Mouse (Mus musculus) lung, embryonic 16.5 days (tissue): ENCODE data around the gene Cdca7l. TPM values are rescaled to one million over a fixed set of nuclear protein-coding genes. Genes with fewer than 3 reads are reported as not detected.
"Not testable (repeated sequence)": the region's sequence is repeated elsewhere in the genome, so short reads cannot be mapped to it uniquely, and the experiment has no call there.

Experiments used
- ATAC-seq: fragments of 200-750 bp; cut with Nextera tagmentation; 2 replicates; pipeline ENCODE4 v1.8.0; 2017; ENCODE audit warnings: low read depth, mild to moderate bottlenecking, moderate library complexity
- H3K27ac ChIP-seq: fragments of 300-500 bp; sonication (generic); 2 replicates; pipeline ENCODE4 v1.5.1; 2014; ENCODE audit warnings: mild to moderate bottlenecking, control low read depth, low read length
- H3K27me3 ChIP-seq: fragments of 300-500 bp; sonication (generic); 2 replicates; pipeline ENCODE4 v1.6.1; 2014; ENCODE audit warnings: low read depth, low read length, mixed read lengths; ENCODE audit not compliant: control insufficient read depth, insufficient read depth
- H3K36me3 ChIP-seq: fragments of 300-500 bp; sonication (generic); 2 replicates; pipeline ENCODE4 v1.6.1; 2014; ENCODE audit warnings: low read length; ENCODE audit not compliant: control insufficient read depth, insufficient read depth
- H3K4me1 ChIP-seq: fragments of 300-500 bp; sonication (generic); replicated peaks from 2 replicates; pipeline ENCODE4 v1.6.1; 2014; ENCODE audit warnings: low read length, mixed read lengths; ENCODE audit not compliant: control insufficient read depth, insufficient read depth
- H3K4me2 ChIP-seq: fragments of 300-500 bp; sonication (generic); 2 replicates; pipeline ENCODE4 v1.6.1; 2014; ENCODE audit warnings: low read depth, low read length, control low read depth
- H3K4me3 ChIP-seq: fragments of 300-500 bp; sonication (generic); 2 replicates; pipeline ENCODE4 v1.5.1; 2014; ENCODE audit warnings: mild to moderate bottlenecking, low read length, control low read depth
- H3K9ac ChIP-seq: fragments of 300-500 bp; sonication (generic); 2 replicates; pipeline ENCODE4 v1.6.1; 2014; ENCODE audit warnings: low read length, control low read depth
- H3K9me3 ChIP-seq: fragments of 300-500 bp; sonication (generic); 2 replicates; pipeline ENCODE4 v1.6.1; 2016; ENCODE audit warnings: low read length; ENCODE audit not compliant: control insufficient read depth
- WGBS: fragments of 180-500 bp; shearing (Covaris S2); extraction: QIAGEN DNeasy Blood & Tissue Kit; methylation state at CpG from one replicate; pipeline ENCODE4 v1.1.7; 2014; 5-methylcytosine and 5-hydroxymethylcytosine counted together
- polyA plus RNA-seq: library from polyadenylated mRNA; unstranded; fragments of >200 nt; fragmentation: Nextera tagmentation; extraction: Ambion mirVana; gene quantifications from 2 replicates; pipeline ENCODE4 v1.2.1, GENCODE M21; 2015

Gene Cdca7l
- 47.2 and 54.6 TPM in 2 replicates for polyA plus RNA-seq

- H3K4me2 ChIP-seq, ATAC-seq, H3K27ac ChIP-seq, H3K9ac ChIP-seq, H3K27me3 ChIP-seq, H3K4me3 ChIP-seq, H3K9me3 ChIP-seq, H3K36me3 ChIP-seq, H3K4me1 ChIP-seq: not testable (repeated sequence)
- WGBS: no CpG with 5 or more reads among the region's 6 CpGs
Observed at GRCm38 (mm10) chr12:117803989-117804388, at the start of gene Cdca7l. Gene Cdca7l, plus strand, starts transcription at chr12:117804289.

GRCm38 (mm10) chr12:117756010-117756409 lies 48.1 kb upstream of the Cdca7l start:
- no peak overlapping the region for H3K4me3 ChIP-seq
- H3K4me2 ChIP-seq: no peak overlapping the region
- 31% methylated on average over 7 of the region's 7 CpGs for WGBS
- no peaks in the 10 kb centered on the region for H3K27me3 ChIP-seq
- H3K9ac ChIP-seq: no peak overlapping the region
- peak; percentile 37; the same call in 1 of the 2 replicates for ATAC-seq
- H3K27ac ChIP-seq: no peak overlapping the region
- no peaks in the 10 kb centered on the region for H3K9me3 ChIP-seq
- peaks cover 3% of the 10 kb centered on the region; the same call in 1 of the 2 replicates for H3K36me3 ChIP-seq
- peaks cover 3% of the 10 kb centered on the region for H3K4me1 ChIP-seq

- Histone ChIP-seq H3K36me3 (0 out of 2 replicates have a peak, but pooled peaks cover 3% of the 10 kb centered on the region), H3K27me3 (no peaks in the 10 kb centered on the region), H3K4me2 (no peak overlapping the region), H3K27ac (no peak overlapping the region), H3K9me3 (no peaks in the 10 kb centered on the region), H3K4me1 (0 out of 2 replicates have a peak, but pooled peaks cover 3% of the 10 kb centered on the region), H3K4me3 (no peak overlapping the region), H3K9ac (no peak overlapping the region)
- no peak for ATAC-seq
- 79% methylated on average over 5 of the region's 5 CpGs for WGBS
Observed at GRCm38 (mm10) chr12:117760373-117760772, 43.7 kb upstream of the Cdca7l start.

- ATAC-seq: no peak
- no peak overlapping the region for H3K4me3 ChIP-seq
Observed at GRCm38 (mm10) chr12:117760846-117761245, 43.2 kb upstream of the Cdca7l start.

GRCm38 (mm10) chr12:117761698-117762097 lies 42.4 kb upstream of the Cdca7l start:
- no peak overlapping the region for H3K27ac ChIP-seq
- H3K4me1 ChIP-seq: no peaks in the 10 kb centered on the region
- H3K9me3 ChIP-seq: no peaks in the 10 kb centered on the region
- H3K4me3 ChIP-seq: no peak overlapping the region
- H3K9ac ChIP-seq: no peak overlapping the region
- no peak overlapping the region for H3K4me2 ChIP-seq
- WGBS: 35% methylated on average over 1 of the region's 1 CpGs
- ATAC-seq: no peak
- H3K27me3 ChIP-seq: no peaks in the 10 kb centered on the region
- no peaks in the 10 kb centered on the region for H3K36me3 ChIP-seq

More at GRCm38 (mm10) chr12:117760846-117761245, 43.2 kb upstream of the Cdca7l start:
- Histone ChIP-seq H3K9ac (no peak overlapping the region), H3K9me3 (no peaks in the 10 kb centered on the region), H3K4me1 (0 out of 2 replicates have a peak, but pooled peaks cover 1% of the 10 kb centered on the region), H3K36me3 (0 out of 2 replicates have a peak, but pooled peaks cover 3% of the 10 kb centered on the region), H3K27ac (no peak overlapping the region), H3K4me2 (no peak overlapping the region), H3K27me3 (no peaks in the 10 kb centered on the region)

DNA sequence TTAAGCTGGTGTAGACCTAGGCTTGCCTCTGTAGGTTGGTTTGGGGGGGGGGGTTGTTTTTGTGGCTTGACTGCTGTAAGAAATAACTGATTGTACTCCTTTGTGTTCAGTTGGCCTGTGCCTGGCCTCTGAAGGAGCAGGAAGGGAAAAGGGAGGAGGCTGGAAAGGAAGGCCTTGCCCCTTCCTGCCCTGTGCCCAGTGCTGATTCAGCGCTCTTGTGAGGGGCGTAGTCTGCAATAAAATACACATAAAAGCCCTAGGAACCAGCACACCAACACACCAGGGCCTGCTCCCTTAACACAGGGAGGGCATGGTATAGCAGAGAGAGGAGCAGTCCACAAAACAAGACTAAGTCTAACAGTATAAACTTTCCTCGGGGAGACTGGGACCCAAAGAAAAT lies 40.8 kb upstream of the Cdca7l start:
- peak; percentile 84 for ATAC-seq
- H3K4me2 ChIP-seq: no peak overlapping the region
- WGBS: 64% methylated on average over 3 of the region's 3 CpGs
- H3K27ac ChIP-seq: peak overlapping the region; percentile 61; the same call in 1 of the 2 replicates
- H3K9ac ChIP-seq: no peak overlapping the region
- H3K4me1 ChIP-seq: no peaks in the 10 kb centered on the region
- no peaks in the 10 kb centered on the region for H3K27me3 ChIP-seq
- no peaks in the 10 kb centered on the region for H3K9me3 ChIP-seq
- H3K4me3 ChIP-seq: no peak overlapping the region
- no peaks in the 10 kb centered on the region for H3K36me3 ChIP-seq

DNA sequence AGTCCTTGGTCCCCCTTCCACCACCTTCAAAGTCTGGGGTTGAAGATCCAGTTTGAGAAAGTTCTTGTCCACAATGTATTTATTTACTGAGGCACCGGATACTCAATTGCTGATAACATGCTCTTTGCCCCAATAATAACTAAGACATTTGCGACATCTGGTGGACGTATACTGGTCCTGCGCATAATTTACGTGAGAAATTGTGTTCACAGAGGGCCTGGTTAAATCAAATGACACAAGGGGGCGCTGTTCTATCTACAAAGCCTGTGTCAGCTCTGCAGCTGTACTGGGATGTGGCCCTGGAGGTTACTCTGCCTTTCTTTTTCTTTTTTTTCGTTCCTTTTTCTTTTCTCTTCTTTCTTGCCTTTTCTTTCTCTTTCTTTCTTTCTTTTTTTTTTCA lies 39.2 kb upstream of the Cdca7l start:
- 8% methylated on average over 7 of the region's 7 CpGs for WGBS
- Histone ChIP-seq H3K4me3 (no peak overlapping the region), H3K27me3 (no peaks in the 10 kb centered on the region), H3K9me3 (no peaks in the 10 kb centered on the region), H3K36me3 (no peaks in the 10 kb centered on the region), H3K9ac (no peak overlapping the region), H3K4me2 (no peak overlapping the region), H3K4me1 (no peaks in the 10 kb centered on the region), H3K27ac (no peak overlapping the region)
- ATAC-seq: peak; percentile 65; the same call in 1 of the 2 replicates

- Histone ChIP-seq H3K36me3 (no peaks in the 10 kb centered on the region), H3K4me2 (no peak overlapping the region), H3K27me3 (no peaks in the 10 kb centered on the region), H3K4me3 (no peak overlapping the region), H3K4me1 (no peaks in the 10 kb centered on the region), H3K9me3 (no peaks in the 10 kb centered on the region), H3K9ac (no peak overlapping the region), H3K27ac (no peak overlapping the region)
- 4% methylated on average over 5 of the region's 5 CpGs for WGBS
- no peak for ATAC-seq
Observed at GRCm38 (mm10) chr12:117769113-117769512, 35.0 kb upstream of the Cdca7l start.

DNA sequence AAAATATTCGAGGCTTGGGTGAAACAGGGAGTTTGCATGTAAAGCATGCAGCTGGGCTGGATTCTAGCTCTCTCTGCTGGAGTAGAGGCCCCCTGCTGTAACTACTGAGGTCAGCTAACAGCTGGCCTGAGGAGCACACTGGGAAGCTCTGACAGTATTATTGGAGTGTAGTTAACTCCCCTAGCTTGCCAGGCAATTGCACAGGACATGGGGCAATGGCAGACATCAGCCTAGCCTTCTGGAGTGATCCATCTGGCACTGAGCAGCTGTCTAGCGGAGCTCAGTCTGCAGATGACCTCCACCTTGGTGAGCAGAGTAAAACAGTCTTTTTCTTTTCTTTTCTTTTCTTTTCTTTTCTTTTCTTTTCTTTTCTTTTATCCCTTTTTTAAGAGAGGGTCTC lies 33.9 kb upstream of the Cdca7l start:
- Histone ChIP-seq H3K4me3 (no peak overlapping the region), H3K9me3 (no peaks in the 10 kb centered on the region), H3K27me3 (no peaks in the 10 kb centered on the region), H3K27ac (no peak overlapping the region), H3K4me1 (no peaks in the 10 kb centered on the region), H3K36me3 (no peaks in the 10 kb centered on the region), H3K9ac (no peak overlapping the region), H3K4me2 (no peak overlapping the region)
- 50% methylated on average over 2 of the region's 2 CpGs for WGBS
- ATAC-seq: no peak

DNA sequence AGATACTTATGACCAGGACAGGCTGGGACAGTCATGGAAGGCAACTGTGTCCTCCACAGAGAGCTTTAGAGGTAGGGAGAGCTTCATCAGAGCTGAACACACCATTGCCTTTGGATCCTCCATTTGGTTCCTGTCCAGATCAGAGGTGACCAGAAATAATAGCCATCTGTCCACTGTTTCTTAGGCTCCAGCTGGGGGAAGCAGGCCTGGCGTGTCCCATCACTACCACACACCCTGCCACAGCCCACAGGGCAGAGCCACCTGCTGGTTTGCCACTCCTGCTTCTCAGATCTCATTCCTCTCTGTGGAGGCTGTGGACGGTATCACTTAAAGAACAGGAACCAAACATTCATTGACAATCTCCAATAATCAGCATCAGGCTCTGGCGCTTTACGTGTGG lies 32.9 kb upstream of the Cdca7l start:
- H3K4me1 ChIP-seq: no peaks in the 10 kb centered on the region
- H3K27ac ChIP-seq: no peak overlapping the region
- no peak for ATAC-seq
- no peak overlapping the region for H3K4me3 ChIP-seq
- 81% methylated on average over 4 of the region's 4 CpGs for WGBS
- H3K9me3 ChIP-seq: no peaks in the 10 kb centered on the region
- H3K4me2 ChIP-seq: no peak overlapping the region
- no peak overlapping the region for H3K9ac ChIP-seq
- H3K27me3 ChIP-seq: no peaks in the 10 kb centered on the region
- H3K36me3 ChIP-seq: no peaks in the 10 kb centered on the region
